Mouse (Mus musculus) heart, adult 2 months (tissue): ENCODE data around the gene Gpld1.

Source experiments
- CTCF ChIP-seq: fragments of 200-600 bp; IDR thresholded peaks from 2 replicates; pipeline ENCODE4 v1.8.1; 2022; ENCODE audit warnings: antibody characterized with exemption, mild to moderate bottlenecking, moderate library complexity
- EP300 ChIP-seq: fragments of 200-500 bp; IDR thresholded peaks from 2 replicates; pipeline ENCODE4 v1.6.1; 2011; ENCODE audit warnings: low read depth, low read length, control low read depth; ENCODE audit not compliant: insufficient read depth
- POLR2A ChIP-seq: fragments of 200-500 bp; IDR thresholded peaks from 2 replicates; pipeline ENCODE4 v1.6.1; 2011; ENCODE audit warnings: mild to moderate bottlenecking, low read depth, low read length, control low read depth; ENCODE audit not compliant: insufficient read depth

GRCm38 (mm10) chr13:24965846-24966201 is 22.9 kb downstream of the Gpld1 start:
- TF ChIP-seq CTCF = no peak
- no peak for TF ChIP-seq EP300
- TF ChIP-seq POLR2A = no peak
